28 mouse cellular contexts compared by ENCODE assay signal in genomic region chr11:62487540-62488350, GRCm38 (mm10). TPM values are rescaled to one million over a fixed set of nuclear protein-coding genes. Genes with fewer than 3 reads are reported as not detected.
DNase-seq lines count a peak whose midpoint lies in the region; ATAC-seq and TF ChIP-seq lines count a peak whose summit lies in the region.
"Had no signal": no experiment of that assay in that cellular context is flagged by ENCODE, and none has a peak within 500 bp of the region (broad histone marks: within the 10 kb centered on the region; RNA-seq: fewer than 3 reads in every experiment).

No protein-coding gene starts in this region.

- no peak for TF ChIP-seq EP300 in stomach, postnatal 0 days (optimal IDR thresholded peaks at IDR 0.05)

- no peaks in the 10 kb centered on the region for H3K36me3 ChIP-seq in kidney, embryonic 14.5 days (ENCODE audit: control insufficient read depth, insufficient read depth, low read length)
- H3K36me3 ChIP-seq in intestine, embryonic 15.5 days, result no peaks in the 10 kb centered on the region
- no peaks in the 10 kb centered on the region for H3K36me3 ChIP-seq in stomach, postnatal 0 days (ENCODE audit: control insufficient read depth, insufficient read depth, low read length)
- H3K36me3 ChIP-seq: forebrain, embryonic 12.5 days; hindbrain, embryonic 10.5 days; hindbrain, embryonic 15.5 days; limb, embryonic 12.5 days; liver, embryonic 13.5 days; midbrain, embryonic 13.5 days; neural tube, embryonic 13.5 days; stomach, embryonic 15.5 days had no signal

- no peak overlapping the region for H3K9ac ChIP-seq in kidney, embryonic 14.5 days (ENCODE audit: low read depth, low read length)
- no peak overlapping the region for H3K9ac ChIP-seq in intestine, embryonic 15.5 days
- H3K9ac ChIP-seq in stomach, postnatal 0 days (ENCODE audit: low read length), result no peak overlapping the region
- H3K9ac ChIP-seq: forebrain, embryonic 12.5 days; forebrain, postnatal 0 days; hindbrain, embryonic 15.5 days; limb, embryonic 12.5 days; liver, embryonic 13.5 days; midbrain, embryonic 13.5 days; neural tube, embryonic 13.5 days; stomach, embryonic 15.5 days had no signal

- no peaks in the 10 kb centered on the region for H3K9me3 ChIP-seq in kidney, embryonic 14.5 days (ENCODE audit: control insufficient read depth, low read length)
- no peaks in the 10 kb centered on the region for H3K9me3 ChIP-seq in intestine, embryonic 15.5 days
- no peaks in the 10 kb centered on the region for H3K9me3 ChIP-seq in stomach, postnatal 0 days (ENCODE audit: control insufficient read depth, low read length)
- H3K9me3 ChIP-seq: forebrain, embryonic 12.5 days; hindbrain, embryonic 10.5 days; hindbrain, embryonic 15.5 days; limb, embryonic 12.5 days; liver, embryonic 13.5 days; midbrain, embryonic 13.5 days; neural tube, embryonic 13.5 days; stomach, embryonic 15.5 days had no signal

- no peaks in the 10 kb centered on the region for H3K4me1 ChIP-seq in kidney, embryonic 14.5 days (ENCODE audit: control insufficient read depth, insufficient read depth, low read length)
- no peaks in the 10 kb centered on the region for H3K4me1 ChIP-seq in intestine, embryonic 15.5 days (replicated peaks)
- H3K4me1 ChIP-seq in stomach, postnatal 0 days (replicated peaks; ENCODE audit: control insufficient read depth, insufficient read depth), result no peaks in the 10 kb centered on the region
- H3K4me1 ChIP-seq: forebrain, embryonic 12.5 days; hindbrain, embryonic 10.5 days; hindbrain, embryonic 15.5 days; midbrain, embryonic 13.5 days; neural tube, embryonic 13.5 days; stomach, embryonic 15.5 days had no signal

- H3K4me2 ChIP-seq in kidney, embryonic 14.5 days (replicated peaks; ENCODE audit: low read depth, low read length), result no peak overlapping the region
- no peak overlapping the region for H3K4me2 ChIP-seq in intestine, embryonic 15.5 days (replicated peaks)
- H3K4me2 ChIP-seq in stomach, postnatal 0 days (replicated peaks; ENCODE audit: low read depth), result no peak overlapping the region
- H3K4me2 ChIP-seq: forebrain, embryonic 12.5 days; hindbrain, embryonic 15.5 days; limb, embryonic 12.5 days; liver, embryonic 13.5 days; midbrain, embryonic 13.5 days; neural tube, embryonic 13.5 days; stomach, embryonic 15.5 days had no signal

- ATAC-seq in kidney, embryonic 14.5 days (ENCODE audit: low FRiP score, low TSS enrichment), result no peak
- ATAC-seq in intestine, embryonic 15.5 days, result peak; percentile 41; the same call in 1 of the 2 replicates
- peak; percentile 85 for ATAC-seq in stomach, postnatal 0 days (ENCODE audit: low FRiP score, low TSS enrichment)
- ATAC-seq: forebrain, postnatal 0 days; inflammation-experienced regulatory T-cells, adult 6 months; midbrain, embryonic 13.5 days had no signal

- H3K27me3 ChIP-seq in kidney, embryonic 14.5 days (ENCODE audit: control insufficient read depth, insufficient read depth, low read length), result no peaks in the 10 kb centered on the region
- no peaks in the 10 kb centered on the region for H3K27me3 ChIP-seq in intestine, embryonic 15.5 days (replicated peaks)
- H3K27me3 ChIP-seq in stomach, postnatal 0 days (ENCODE audit: control insufficient read depth, insufficient read depth, low read length), result no peaks in the 10 kb centered on the region
- H3K27me3 ChIP-seq: forebrain, embryonic 12.5 days; hindbrain, embryonic 15.5 days; limb, embryonic 12.5 days; liver, embryonic 13.5 days; midbrain, embryonic 13.5 days; neural tube, embryonic 13.5 days; stomach, embryonic 15.5 days had no signal

- WGBS in kidney, embryonic 14.5 days, result 94% methylated on average over 10 of the region's 10 CpGs
- WGBS in intestine, embryonic 15.5 days, result 92% methylated on average over 10 of the region's 10 CpGs
- 84% methylated on average over 10 of the region's 10 CpGs for WGBS in stomach, postnatal 0 days

- H3K4me3 ChIP-seq in kidney, embryonic 14.5 days (ENCODE audit: low read length), result no peak overlapping the region
- H3K4me3 ChIP-seq in intestine, embryonic 15.5 days (replicated peaks), result no peak overlapping the region
- H3K4me3 ChIP-seq in stomach, postnatal 0 days (ENCODE audit: low read depth, low read length), result no peak overlapping the region
- H3K4me3 ChIP-seq: erythroblast, embryonic 14.5 days; forebrain, embryonic 12.5 days; hindbrain, embryonic 10.5 days; hindbrain, embryonic 15.5 days; limb, embryonic 12.5 days; liver, embryonic 13.5 days; midbrain, embryonic 13.5 days; neural tube, embryonic 13.5 days; stomach, embryonic 15.5 days had no signal

- peak; percentile 39 for DNase-seq in kidney, adult 11 months
- DNase-seq in kidney, postnatal 14 days, result peak; percentile 57
- no peak for DNase-seq in kidney, adult 18-20 months
- peak; percentile 40 for DNase-seq in stomach, postnatal 0 days (ENCODE audit: low spot score)
- no peak for DNase-seq in thymus, postnatal 0 days (ENCODE audit: low spot score)
- DNase-seq: adrenal gland, postnatal 25 days; cerebellum, adult 2 months; cerebellum, postnatal 14 days; forebrain, postnatal 0 days; gastrocnemius, postnatal 10 days; heart, postnatal 14 days; lung, adult 2 months; lung, postnatal 10 days; right cerebral cortex, postnatal 14 days; thymus, postnatal 4 days had no signal

- no peak for TF ChIP-seq CTCF in stomach, postnatal 0 days (IDR thresholded peaks at IDR 0.05; ENCODE audit: low read depth)

- no peak overlapping the region for H3K27ac ChIP-seq in kidney, embryonic 14.5 days (ENCODE audit: low read depth, low read length)
- no peak overlapping the region for H3K27ac ChIP-seq in intestine, embryonic 15.5 days
- 0 out of 2 replicates have a peak overlapping the region, but pooled peaks have one; percentile 8 for H3K27ac ChIP-seq in stomach, postnatal 0 days (replicated peaks)
- H3K27ac ChIP-seq: forebrain, embryonic 12.5 days; hindbrain, embryonic 10.5 days; hindbrain, embryonic 15.5 days; limb, embryonic 12.5 days; macrophage; midbrain, embryonic 13.5 days; neural tube, embryonic 13.5 days; stomach, embryonic 15.5 days had no signal

RNA-seq across cellular contexts. Expression of gene Ncor1, which starts 29.4 kb away (rescaled TPM):
- polyA plus RNA-seq in kidney, embryonic 14.5 days (2014; fragmentation: Nextera tagmentation; extraction: Ambion mirVana), result 160 and 203 TPM in 2 replicates
- 134 and 141 TPM in 2 replicates for polyA plus RNA-seq in intestine, embryonic 15.5 days (2015; fragmentation: Nextera tagmentation; extraction: Ambion mirVana)
- 82.2 and 84.6 TPM in 2 replicates for polyA plus RNA-seq in stomach, postnatal 0 days (2015; fragmentation: Nextera tagmentation; extraction: Ambion mirVana)
- polyA plus RNA-seq in thymus, postnatal 0 days (2015; fragmentation: Nextera tagmentation; extraction: Ambion mirVana), result 181 and 220 TPM in 2 replicates

RNA-seq across cellular contexts. Expression of gene Pigl, which starts 29.5 kb away (rescaled TPM):
- 12.3 and 15.1 TPM in 2 replicates for polyA plus RNA-seq in kidney, embryonic 14.5 days (2014; fragmentation: Nextera tagmentation; extraction: Ambion mirVana)
- 11.6 and 11.8 TPM in 2 replicates for polyA plus RNA-seq in intestine, embryonic 15.5 days (2015; fragmentation: Nextera tagmentation; extraction: Ambion mirVana)
- 5.6 and 5.8 TPM in 2 replicates for polyA plus RNA-seq in stomach, postnatal 0 days (2015; fragmentation: Nextera tagmentation; extraction: Ambion mirVana)
- 6.8 and 7.6 TPM in 2 replicates for polyA plus RNA-seq in thymus, postnatal 0 days (2015; fragmentation: Nextera tagmentation; extraction: Ambion mirVana)

RNA-seq across cellular contexts. Expression of gene Cenpv, which starts 51.3 kb away (rescaled TPM):
- polyA plus RNA-seq in kidney, embryonic 14.5 days (2014; fragmentation: Nextera tagmentation; extraction: Ambion mirVana), result 29.8 and 33.1 TPM in 2 replicates
- 35.6 and 44.9 TPM in 2 replicates for polyA plus RNA-seq in intestine, embryonic 15.5 days (2015; fragmentation: Nextera tagmentation; extraction: Ambion mirVana)
- 17.8 and 18.6 TPM in 2 replicates for polyA plus RNA-seq in stomach, postnatal 0 days (2015; fragmentation: Nextera tagmentation; extraction: Ambion mirVana)
- polyA plus RNA-seq in thymus, postnatal 0 days (2015; fragmentation: Nextera tagmentation; extraction: Ambion mirVana), result 20.8 and 21.2 TPM in 2 replicates

Comparison
In these comparisons a context has a peak if more than half of its experiments do, and no peak if none do; other contexts are left out.
1. DNase-seq: peak in kidney, adult 11 months (single experiment), kidney, postnatal 14 days (single experiment) and stomach, postnatal 0 days (single experiment); none in kidney, adult 18-20 months (single experiment) and thymus, postnatal 0 days (single experiment).